Mouse (Mus musculus) heart, postnatal 36 days (tissue): Measurements from ENCODE around the gene Lrrc1. TPM values are rescaled to one million over a fixed set of nuclear protein-coding genes. Genes with fewer than 3 reads are reported as not detected.
A peak's percentile ranks its signal among the peaks of the same experiment; 100 is the strongest.

ENCODE experiments used
- DNase-seq, 2 experiments: peaks; one replicate each; pipeline ENCODE4 v3.0.0; 2021 to 2022
- intact Hi-C: fragments of 180-260 bp; cut with DNase I; formaldehyde crosslinking; loops from one replicate; pipeline ENCODE4 v1.15.1; 2025
- total RNA-seq, 2 experiments: library from RNA; stranded (reverse); gene quantifications; 2 replicates each; pipeline ENCODE4 v1.2.3; 2021

Gene Lrrc1
- total RNA-seq, 2 experiments from 2014 or later, result 15.8 to 18.3 TPM

DNA sequence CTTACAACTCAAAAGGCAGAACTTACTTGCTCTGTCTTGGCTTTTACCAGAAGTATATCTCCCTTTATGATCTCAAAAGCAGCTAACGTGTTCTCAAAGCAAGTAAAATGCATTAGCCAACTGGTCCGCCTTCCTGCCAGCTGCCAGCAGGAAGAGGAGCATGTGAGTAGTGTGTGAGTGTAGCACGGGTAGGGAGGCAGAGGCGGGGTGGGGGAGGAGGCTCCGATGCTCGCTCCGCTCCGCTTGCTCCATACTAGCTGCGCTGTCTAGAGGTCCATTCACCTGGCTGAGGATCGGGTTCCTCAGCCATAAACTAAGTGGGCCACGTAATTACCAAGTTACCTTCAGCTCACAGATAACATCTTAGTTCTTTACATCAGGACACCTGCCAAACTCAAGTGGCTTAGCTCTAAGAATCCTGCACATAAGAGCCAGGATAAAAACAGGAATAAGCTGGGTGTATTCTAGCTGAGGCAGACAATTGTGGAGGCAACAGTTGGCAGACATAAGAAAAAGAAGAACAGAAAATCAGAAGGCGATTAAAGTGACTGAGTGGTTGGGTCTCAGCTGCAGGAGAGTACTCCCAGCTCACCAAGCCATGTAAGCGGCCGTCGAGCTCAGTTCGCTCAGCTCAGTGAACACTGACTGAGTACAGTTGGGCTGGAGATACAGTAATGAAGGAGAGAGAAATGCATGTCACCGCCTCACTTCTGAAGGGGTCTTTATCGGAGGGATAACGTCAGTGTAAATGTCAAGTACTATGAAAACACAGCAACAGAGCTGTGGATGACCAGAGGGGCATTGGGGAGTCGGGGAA lies 74.7 kb downstream of the Lrrc1 start:
- DNase-seq, result no peak
- intact Hi-C loops, result no loop called here

- intact Hi-C loops, result no loop called here
- no peak for DNase-seq
Observed at GRCm38 (mm10) chr9:77466926-77467325, 77.7 kb downstream of the Lrrc1 start.

GRCm38 (mm10) chr9:77465401-77465800 lies 79.3 kb downstream of the Lrrc1 start:
- DNase-seq, result no peak
- intact Hi-C loops, result no loop called here

DNA sequence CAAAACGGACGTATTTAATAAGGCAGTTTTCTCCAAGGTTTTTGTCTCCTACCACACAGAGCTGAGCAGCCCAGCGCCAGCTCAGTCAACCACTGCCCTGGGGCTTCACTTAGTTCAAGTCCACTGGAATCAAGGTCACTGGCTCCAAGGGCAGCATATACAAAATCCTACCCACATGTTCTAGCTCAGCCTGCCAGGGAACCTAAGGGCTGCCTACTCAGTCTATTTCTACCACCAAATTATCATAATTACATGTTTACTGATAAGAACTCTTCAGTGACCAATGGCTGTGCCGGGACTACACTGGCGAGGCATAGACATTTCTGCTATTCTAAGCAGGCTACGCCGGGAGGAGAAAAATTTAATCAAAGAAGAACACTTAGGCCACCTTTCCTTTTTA lies 80.8 kb downstream of the Lrrc1 start:
- intact Hi-C loops, result loop anchor here (5.0 kb wide), 1 partner anchor 78 kb away; the partner anchor contains the start of gene Lrrc1
- no peak for DNase-seq

- intact Hi-C loops, result loop anchor here (5.0 kb wide), 1 partner anchor 79 kb away; the partner anchor contains the start of gene Lrrc1
- DNase-seq, result no peak
Observed at GRCm38 (mm10) chr9:77463195-77463594, 81.5 kb downstream of the Lrrc1 start.

GRCm38 (mm10) chr9:77461371-77461915 lies 83.2 kb downstream of the Lrrc1 start:
- no peak for DNase-seq
- intact Hi-C loops, result loop anchor here (5.0 kb wide), 1 partner anchor 81 kb away; the partner anchor contains the start of gene Lrrc1

DNA sequence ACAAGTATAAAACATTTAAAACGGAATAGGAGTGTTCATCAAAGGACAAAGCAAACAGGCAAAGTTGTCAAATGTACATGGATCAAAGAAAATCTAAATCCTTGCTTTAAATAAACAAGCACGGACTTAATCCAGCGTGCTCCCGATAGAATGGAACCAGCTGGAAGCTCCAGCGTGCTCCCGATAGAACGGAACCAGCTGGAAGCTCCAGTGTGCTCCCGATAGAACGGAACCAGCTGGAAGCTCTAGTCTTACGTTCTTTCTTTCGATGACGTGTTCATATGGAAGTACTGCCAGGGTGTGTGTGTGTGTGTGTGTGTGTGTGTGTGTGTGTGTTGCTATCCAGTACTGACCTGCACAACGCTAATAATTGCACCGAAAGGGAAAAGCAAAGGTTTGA lies 84.3 kb downstream of the Lrrc1 start:
- intact Hi-C loops, result loop anchor here (5.0 kb wide), 1 partner anchor 82 kb away; the partner anchor contains the start of gene Lrrc1
- DNase-seq, result no peak

- intact Hi-C loops, result no loop called here
- DNase-seq, result no peak
Observed at GRCm38 (mm10) chr9:77459365-77459764, 85.3 kb downstream of the Lrrc1 start.

DNA sequence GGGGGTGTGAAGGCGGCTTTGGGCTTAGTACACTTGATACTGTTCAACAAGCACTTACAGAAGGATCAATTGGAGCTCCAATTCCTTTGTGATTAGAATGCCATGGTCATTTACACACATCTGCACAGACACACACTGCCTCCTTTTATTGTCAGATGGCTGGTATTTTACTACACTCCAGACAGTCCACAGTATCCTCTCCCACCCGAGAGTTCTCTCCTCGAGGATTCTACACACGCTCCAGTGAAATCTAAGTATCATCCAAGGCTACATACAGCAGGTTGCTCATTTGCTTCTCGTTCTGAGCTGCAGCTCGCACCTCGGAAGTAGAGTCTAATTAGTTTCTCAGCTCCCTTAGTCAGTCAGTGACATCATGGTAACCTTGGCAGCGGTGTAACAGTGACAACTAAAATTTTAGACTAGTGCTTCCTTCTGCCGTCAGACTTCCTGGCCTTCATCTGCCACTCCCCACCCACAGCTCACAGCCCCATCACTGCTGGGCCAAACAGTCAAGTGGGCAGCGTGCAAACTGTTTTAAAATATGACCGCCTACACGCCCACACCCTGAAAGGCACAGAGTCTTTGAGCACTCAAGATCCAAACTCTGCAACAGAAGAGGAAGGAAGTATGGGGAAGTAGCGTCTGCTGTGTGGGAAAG lies 88.4 kb downstream of the Lrrc1 start:
- intact Hi-C loops, result no loop called here
- DNase-seq, result no peak

- intact Hi-C loops, result no loop called here
Observed at GRCm38 (mm10) chr9:77455439-77456168, 89.1 kb downstream of the Lrrc1 start.

DNA sequence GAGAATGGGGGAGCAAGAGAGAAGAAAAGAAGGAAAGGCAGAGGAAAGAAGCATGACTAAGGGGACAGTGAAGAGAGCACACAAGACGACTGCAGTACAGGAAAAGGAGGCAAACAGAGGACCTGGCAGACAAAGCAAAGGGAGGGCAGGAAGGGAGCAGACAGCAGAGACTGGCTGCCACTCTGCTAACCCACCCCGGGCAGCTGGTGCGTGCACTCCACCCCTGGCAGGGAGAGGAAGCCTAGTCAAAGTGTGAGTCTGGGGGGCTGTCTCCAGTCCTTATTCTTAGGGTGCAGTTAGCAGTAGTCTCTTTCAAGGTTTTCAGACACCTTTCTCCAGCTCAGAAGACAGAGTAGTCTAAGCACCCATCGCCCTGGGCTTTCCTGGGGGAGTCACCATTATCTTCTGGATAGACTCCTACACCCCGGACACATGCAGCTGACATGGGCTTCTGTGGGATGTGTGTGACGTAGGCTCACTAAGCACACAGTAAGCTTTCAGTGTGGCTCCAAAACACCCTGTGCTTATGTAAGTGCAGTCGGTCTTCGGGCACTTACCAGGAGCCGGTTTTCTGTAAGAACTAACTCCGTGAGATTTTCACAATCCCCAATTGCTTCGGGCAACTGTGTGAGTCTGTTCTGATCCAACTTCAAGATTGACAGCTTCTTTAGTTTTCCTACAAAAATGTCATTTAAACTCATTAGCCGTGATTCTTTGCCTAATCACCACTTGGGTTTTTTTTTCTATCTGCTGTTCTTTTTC lies 92.4 kb downstream of the Lrrc1 start:
- intact Hi-C loops, result no loop called here
- DNase-seq, result no peak

More at GRCm38 (mm10) chr9:77455439-77456168, 89.1 kb downstream of the Lrrc1 start:
- DNase-seq, result no peak

DNA sequence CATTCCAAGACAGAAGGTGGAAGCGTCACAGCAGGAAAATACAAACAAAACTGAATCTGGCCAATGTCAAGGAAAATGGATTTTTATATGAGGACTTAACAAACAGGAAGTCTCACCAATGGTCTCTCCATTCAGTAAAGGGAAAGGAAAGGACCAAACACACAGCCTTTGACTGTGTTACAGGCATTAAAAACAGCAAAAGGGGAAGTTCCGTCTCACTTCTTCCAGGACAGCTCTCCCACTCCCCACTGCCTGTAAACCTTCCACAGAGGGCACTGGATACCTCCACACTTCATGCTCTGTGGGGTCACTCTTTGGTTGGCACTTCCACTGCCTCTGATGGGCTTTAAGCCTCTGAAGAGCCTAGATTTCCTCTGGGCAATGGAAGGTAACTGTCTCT lies 94.2 kb downstream of the Lrrc1 start:
- no peak for DNase-seq
- intact Hi-C loops, result no loop called here

DNA sequence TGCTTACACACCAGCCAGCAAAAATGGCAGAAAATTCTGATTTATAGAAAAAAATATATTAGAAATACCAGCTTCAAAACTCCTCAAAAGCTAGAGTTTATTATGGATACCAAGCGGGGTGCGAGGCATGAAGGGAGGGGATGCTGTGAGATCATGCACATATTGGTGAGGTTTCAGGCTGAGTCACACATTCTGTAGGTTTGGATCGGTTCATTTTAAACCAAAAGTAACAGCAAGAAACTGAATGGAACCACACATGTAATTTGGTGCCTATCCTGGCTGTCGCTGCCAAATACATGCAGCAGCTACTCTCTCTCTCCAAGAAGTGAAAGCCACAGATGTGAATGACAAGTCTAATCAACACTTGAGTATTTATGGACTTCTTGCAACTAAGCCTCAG lies 99.8 kb downstream of the Lrrc1 start:
- intact Hi-C loops, result no loop called here

DNA sequence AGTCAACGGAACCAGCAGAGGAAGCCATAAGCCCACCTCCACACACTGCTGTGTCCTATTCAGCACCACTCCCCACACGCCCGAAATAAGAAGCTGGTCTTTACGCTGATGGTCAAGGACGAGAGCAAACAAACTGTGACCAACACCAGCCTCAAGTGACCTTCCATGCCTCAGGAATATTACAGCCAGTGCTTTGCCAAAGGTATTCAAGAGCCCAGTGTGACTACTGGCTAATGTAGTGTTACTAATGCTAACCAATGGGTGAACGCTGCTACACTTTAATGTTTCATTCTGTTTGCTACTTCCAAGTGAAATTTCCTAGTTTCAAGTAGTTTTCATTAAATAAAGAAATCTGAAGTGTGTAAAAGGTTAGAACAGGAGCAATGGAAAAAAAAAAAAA lies 105.3 kb downstream of the Lrrc1 start:
- no peak for DNase-seq
- intact Hi-C loops, result loop anchor here (5.0 kb wide), 1 partner anchor 103 kb away; the partner anchor contains the start of gene Lrrc1

More for the DNA sequence above, 99.8 kb downstream of the Lrrc1 start:
- DNase-seq, result no peak

DNA sequence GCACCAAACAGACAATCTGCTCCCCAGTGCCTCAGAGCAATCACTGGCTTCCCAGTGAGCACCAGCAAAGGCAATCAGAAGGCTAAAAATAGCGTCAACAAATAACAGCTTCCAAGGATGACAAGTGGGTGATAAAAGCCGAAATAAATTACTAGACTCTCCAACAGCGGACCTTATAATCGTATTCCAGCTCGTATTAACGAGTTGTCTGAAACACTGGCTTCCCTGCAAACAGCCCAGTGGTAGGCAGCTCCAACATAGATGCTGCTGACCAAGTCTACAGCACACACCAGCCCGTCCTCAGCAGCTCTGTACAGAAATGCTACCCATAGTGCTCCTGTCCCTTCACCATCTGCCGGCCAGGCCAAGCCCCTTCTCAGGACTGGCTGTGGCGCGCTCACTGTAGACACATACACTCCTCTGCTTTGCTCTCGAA lies 105.8 kb downstream of the Lrrc1 start:
- intact Hi-C loops, result loop anchor here (5.0 kb wide), 1 partner anchor 103 kb away; the partner anchor contains the start of gene Lrrc1
- peak in 1 of 2 experiments; percentile 17 for DNase-seq

DNA sequence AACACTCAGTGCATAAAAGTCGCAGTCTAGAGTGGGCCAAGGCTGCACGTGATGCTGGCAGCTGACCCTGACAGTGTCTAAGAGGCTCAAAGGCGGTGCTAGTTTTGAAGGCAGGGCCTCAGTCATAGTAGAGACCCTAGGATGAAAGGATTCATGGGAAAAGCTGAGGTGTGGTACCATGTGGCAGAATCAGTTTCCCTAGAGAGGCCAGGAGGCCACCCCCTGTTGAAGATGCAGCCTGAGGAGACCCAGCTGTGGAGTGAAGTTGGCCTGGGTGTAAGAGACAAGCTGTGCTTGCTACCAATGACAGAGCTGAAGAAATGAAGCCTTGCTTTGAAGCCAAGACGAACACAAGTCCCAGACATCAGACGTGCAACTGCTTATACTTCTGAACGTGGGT lies 107.5 kb downstream of the Lrrc1 start:
- no peak for DNase-seq
- intact Hi-C loops, result loop anchor here (5.0 kb wide), 1 partner anchor 105 kb away; the partner anchor contains the start of gene Lrrc1

DNA sequence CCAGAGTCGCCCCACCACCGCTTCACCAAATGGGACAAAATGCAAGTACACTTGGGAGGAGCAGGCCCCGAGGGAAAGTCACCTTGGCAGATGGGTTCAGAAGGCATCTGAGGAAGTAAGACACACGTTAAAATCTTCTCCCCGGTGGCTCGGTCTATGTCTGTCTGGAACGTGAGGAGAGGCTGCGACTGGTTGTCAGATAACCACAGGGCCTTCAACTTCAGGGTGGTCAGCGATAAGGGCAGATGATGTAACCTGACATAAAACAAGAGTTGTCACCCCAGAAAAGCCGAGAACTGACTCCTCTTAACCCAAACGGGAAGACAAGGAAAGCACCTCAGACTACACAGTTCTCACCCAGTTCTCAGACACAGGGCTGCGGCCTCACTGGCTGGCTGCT lies 109.7 kb downstream of the Lrrc1 start:
- intact Hi-C loops, result loop anchor here (5.0 kb wide), 1 partner anchor 107 kb away; the partner anchor contains the start of gene Lrrc1
- no peak for DNase-seq

GRCm38 (mm10) chr9:77433476-77433875 lies 111.2 kb downstream of the Lrrc1 start:
- intact Hi-C loops, result no loop called here
- DNase-seq, result no peak

- intact Hi-C loops, result no loop called here
- DNase-seq, result no peak
Observed at GRCm38 (mm10) chr9:77432030-77432429, 112.6 kb downstream of the Lrrc1 start.
